Mouse (Mus musculus) limb, embryonic 12.5 days (tissue): ENCODE results near the gene Cxcl12. TPM values are rescaled to one million over a fixed set of nuclear protein-coding genes. Genes with fewer than 3 reads are reported as not detected.

Experiments used
- ATAC-seq: fragments of 200-750 bp; cut with Nextera tagmentation; 2 replicates; pipeline ENCODE4 v1.8.0; 2017; ENCODE audit warnings: low read depth, moderate TSS enrichment; ENCODE audit not compliant: insufficient number of reproducible peaks, insufficient read depth, low FRiP score, low TSS enrichment
- H3K27ac ChIP-seq: fragments of 300-500 bp; sonication (generic); 2 replicates; pipeline ENCODE4 v1.5.1; 2016; ENCODE audit warnings: mild to moderate bottlenecking, moderate library complexity
- H3K27me3 ChIP-seq: fragments of 300-500 bp; sonication (generic); 2 replicates; pipeline ENCODE4 v1.6.1; 2016; ENCODE audit warnings: mild to moderate bottlenecking, moderate library complexity
- H3K36me3 ChIP-seq: fragments of 300-500 bp; sonication (generic); 2 replicates; pipeline ENCODE4 v1.6.1; 2016; ENCODE audit warnings: mild to moderate bottlenecking, moderate library complexity
- H3K4me1 ChIP-seq: fragments of 300-500 bp; sonication (generic); replicated peaks from 2 replicates; pipeline ENCODE4 v1.6.1; 2016
- H3K4me2 ChIP-seq: fragments of 300-500 bp; sonication (generic); 2 replicates; pipeline ENCODE4 v1.6.1; 2016; ENCODE audit warnings: mild to moderate bottlenecking, moderate library complexity
- H3K4me3 ChIP-seq: fragments of 300-500 bp; sonication (generic); replicated peaks from 2 replicates; pipeline ENCODE4 v1.5.1; 2016; ENCODE audit warnings: mild to moderate bottlenecking
- H3K9ac ChIP-seq: fragments of 300-500 bp; sonication (generic); replicated peaks from 2 replicates; pipeline ENCODE4 v1.6.1; 2016; ENCODE audit warnings: mild to moderate bottlenecking, moderate library complexity
- H3K9me3 ChIP-seq: fragments of 300-500 bp; sonication (generic); 2 replicates; pipeline ENCODE4 v1.6.1; 2016; ENCODE audit warnings: mild to moderate bottlenecking, moderate library complexity
- WGBS: fragments of 180-500 bp; shearing (Covaris S2); methylation state at CpG from one replicate; pipeline ENCODE4 v1.1.7; 2016; 5-methylcytosine and 5-hydroxymethylcytosine counted together
- polyA plus RNA-seq: library from polyadenylated mRNA; unstranded; fragments of >200 nt; fragmentation: Nextera tagmentation; extraction: Ambion mirVana; gene quantifications from 2 replicates; pipeline ENCODE4 v1.2.1, GENCODE M21; 2016

Gene Cxcl12
- polyA plus RNA-seq, 1 experiment from 2014 or later = 66.4 TPM

- 61% methylated on average over 11 of the region's 11 CpGs for WGBS
- H3K4me1 ChIP-seq = peaks cover 26% of the 10 kb centered on the region
- H3K27me3 ChIP-seq = no peaks in the 10 kb centered on the region
- H3K36me3 ChIP-seq = no peaks in the 10 kb centered on the region
- H3K4me2 ChIP-seq = no peak overlapping the region
- no peak overlapping the region for H3K4me3 ChIP-seq
- no peak overlapping the region for H3K27ac ChIP-seq
- ATAC-seq = no peak
- H3K9me3 ChIP-seq = no peaks in the 10 kb centered on the region
- H3K9ac ChIP-seq = no peak overlapping the region
Observed at GRCm38 (mm10) chr6:117220831-117221345, 52.6 kb downstream of the Cxcl12 start.
